Mouse (Mus musculus): Measurements from ENCODE around the gene Mical3. TPM values are rescaled to one million over a fixed set of nuclear protein-coding genes. Genes with fewer than 3 reads are reported as not detected.

Mical3 gene
- total RNA-seq, 1 experiment = 30.0 TPM

GRCm38 (mm10) chr6:121126202-121126601 lies 4.6 kb downstream of the Mical3 start:
- peaks cover 1 to 3% of the 10 kb centered on the region in 2 experiments; a peak in 1 of 4 replicates for H3K4me1 ChIP-seq (ENCODE audit: control insufficient read depth in 2 of 2, insufficient read depth in 2 of 2, low read length in 2 of 2, poor library complexity in 1 of 2)
- no peak overlapping the region for H3K9ac ChIP-seq (ENCODE audit: insufficient read depth, low read depth, low read length, poor library complexity, severe bottlenecking)
- H3K27ac ChIP-seq (ENCODE audit: insufficient read depth, low read depth, low read length, poor library complexity, severe bottlenecking) = no peak overlapping the region
- in situ Hi-C loops (cut with MboI; ENCODE audit: low sequenced_read_pairs in 2 of 2, unreplicated experiment in 2 of 2) = no loop called here
- H3K36me3 ChIP-seq (ENCODE audit: control insufficient read depth, insufficient read depth, low read length, poor library complexity, severe bottlenecking) = no peaks in the 10 kb centered on the region
- DNase-seq (ENCODE audit: low read depth, low spot score) = no peak
- TF ChIP-seq MAFK (IDR thresholded peaks at IDR 0.05; ENCODE audit: insufficient read depth, low read depth, low read length) (no peak), ZC3H11A (IDR thresholded peaks at IDR 0.05; ENCODE audit: borderline replicate concordance, low read depth, low read length) (no peak), ZNF384 (IDR thresholded peaks at IDR 0.05; ENCODE audit: low read depth, low read length) (no peak), CHD2 (IDR thresholded peaks at IDR 0.05; ENCODE audit: low read depth, low read length) (no peak), HCFC1 (IDR thresholded peaks at IDR 0.05; ENCODE audit: borderline replicate concordance, insufficient read depth, low read length) (no peak)
- H3K9me3 ChIP-seq (ENCODE audit: control insufficient read depth, insufficient read depth, low read depth, low read length) = no peaks in the 10 kb centered on the region
- H3K4me3 ChIP-seq (ENCODE audit: insufficient read depth in 1 of 2, low read depth in 1 of 2, low read length in 2 of 2, poor library complexity in 1 of 2, severe bottlenecking in 1 of 2) = no peak overlapping the region

- H3K27ac ChIP-seq (ENCODE audit: insufficient read depth, low read depth, low read length, poor library complexity, severe bottlenecking) = no peak overlapping the region
- no peak for DNase-seq (ENCODE audit: low read depth, low spot score)
- no peaks in the 10 kb centered on the region for H3K4me1 ChIP-seq (ENCODE audit: control insufficient read depth in 2 of 2, insufficient read depth in 2 of 2, low read length in 2 of 2, poor library complexity in 1 of 2)
- no peak overlapping the region for H3K9ac ChIP-seq (ENCODE audit: insufficient read depth, low read depth, low read length, poor library complexity, severe bottlenecking)
- H3K9me3 ChIP-seq (ENCODE audit: control insufficient read depth, insufficient read depth, low read depth, low read length) = no peaks in the 10 kb centered on the region
- no peak overlapping the region for H3K4me3 ChIP-seq (ENCODE audit: insufficient read depth in 1 of 2, low read depth in 1 of 2, low read length in 2 of 2, poor library complexity in 1 of 2, severe bottlenecking in 1 of 2)
- in situ Hi-C loops (cut with MboI; ENCODE audit: low sequenced_read_pairs in 2 of 2, unreplicated experiment in 2 of 2) = no loop called here
- TF ChIP-seq ZC3H11A (IDR thresholded peaks at IDR 0.05; ENCODE audit: borderline replicate concordance, low read depth, low read length) (no peak), HCFC1 (IDR thresholded peaks at IDR 0.05; ENCODE audit: borderline replicate concordance, insufficient read depth, low read length) (no peak), ZNF384 (IDR thresholded peaks at IDR 0.05; ENCODE audit: low read depth, low read length) (no peak), MAFK (IDR thresholded peaks at IDR 0.05; ENCODE audit: insufficient read depth, low read depth, low read length) (no peak), CHD2 (IDR thresholded peaks at IDR 0.05; ENCODE audit: low read depth, low read length) (no peak)
- H3K36me3 ChIP-seq (ENCODE audit: control insufficient read depth, insufficient read depth, low read length, poor library complexity, severe bottlenecking) = no peaks in the 10 kb centered on the region
Observed at GRCm38 (mm10) chr6:121122739-121123241, 8.0 kb downstream of the Mical3 start.

GRCm38 (mm10) chr6:121120776-121121175 lies 10.0 kb downstream of the Mical3 start:
- Histone ChIP-seq H3K4me3 (ENCODE audit: insufficient read depth in 1 of 2, low read depth in 1 of 2, low read length in 2 of 2, poor library complexity in 1 of 2, severe bottlenecking in 1 of 2) (no peak overlapping the region), H3K36me3 (ENCODE audit: control insufficient read depth, insufficient read depth, low read length, poor library complexity, severe bottlenecking) (no peaks in the 10 kb centered on the region), H3K4me1 (ENCODE audit: control insufficient read depth in 2 of 2, insufficient read depth in 2 of 2, low read length in 2 of 2, poor library complexity in 1 of 2) (no peaks in the 10 kb centered on the region), H3K9me3 (ENCODE audit: control insufficient read depth, insufficient read depth, low read depth, low read length) (no peaks in the 10 kb centered on the region), H3K9ac (ENCODE audit: insufficient read depth, low read depth, low read length, poor library complexity, severe bottlenecking) (no peak overlapping the region), H3K27ac (ENCODE audit: insufficient read depth, low read depth, low read length, poor library complexity, severe bottlenecking) (no peak overlapping the region)
- DNase-seq (ENCODE audit: low read depth, low spot score) = no peak
- TF ChIP-seq MAFK (IDR thresholded peaks at IDR 0.05; ENCODE audit: insufficient read depth, low read depth, low read length) (no peak), ZNF384 (IDR thresholded peaks at IDR 0.05; ENCODE audit: low read depth, low read length) (no peak), ZC3H11A (IDR thresholded peaks at IDR 0.05; ENCODE audit: borderline replicate concordance, low read depth, low read length) (no peak), CHD2 (IDR thresholded peaks at IDR 0.05; ENCODE audit: low read depth, low read length) (no peak), HCFC1 (IDR thresholded peaks at IDR 0.05; ENCODE audit: borderline replicate concordance, insufficient read depth, low read length) (no peak)
- in situ Hi-C loops (cut with MboI; ENCODE audit: low sequenced_read_pairs in 2 of 2, unreplicated experiment in 2 of 2) = no loop called here

- in situ Hi-C loops (cut with MboI; ENCODE audit: low sequenced_read_pairs in 2 of 2, unreplicated experiment in 2 of 2) = no loop called here
- Histone ChIP-seq H3K27ac (ENCODE audit: insufficient read depth, low read depth, low read length, poor library complexity, severe bottlenecking) (no peak overlapping the region), H3K9me3 (ENCODE audit: control insufficient read depth, insufficient read depth, low read depth, low read length) (no peaks in the 10 kb centered on the region), H3K9ac (ENCODE audit: insufficient read depth, low read depth, low read length, poor library complexity, severe bottlenecking) (no peak overlapping the region), H3K4me3 (ENCODE audit: insufficient read depth in 1 of 2, low read depth in 1 of 2, low read length in 2 of 2, poor library complexity in 1 of 2, severe bottlenecking in 1 of 2) (no peak overlapping the region), H3K4me1 (ENCODE audit: control insufficient read depth in 2 of 2, insufficient read depth in 2 of 2, low read length in 2 of 2, poor library complexity in 1 of 2) (no peaks in the 10 kb centered on the region), H3K36me3 (ENCODE audit: control insufficient read depth, insufficient read depth, low read length, poor library complexity, severe bottlenecking) (no peaks in the 10 kb centered on the region)
- DNase-seq (ENCODE audit: low read depth, low spot score) = no peak
- TF ChIP-seq HCFC1 (IDR thresholded peaks at IDR 0.05; ENCODE audit: borderline replicate concordance, insufficient read depth, low read length) = no peak
- TF ChIP-seq ZNF384 (IDR thresholded peaks at IDR 0.05; ENCODE audit: low read depth, low read length) = no peak
- TF ChIP-seq CHD2 (IDR thresholded peaks at IDR 0.05; ENCODE audit: low read depth, low read length) = no peak
- TF ChIP-seq ZC3H11A (IDR thresholded peaks at IDR 0.05; ENCODE audit: borderline replicate concordance, low read depth, low read length) = no peak
- no peak for TF ChIP-seq MAFK (IDR thresholded peaks at IDR 0.05; ENCODE audit: insufficient read depth, low read depth, low read length)
Observed at GRCm38 (mm10) chr6:121117971-121118755, 12.6 kb downstream of the Mical3 start.

All from ES-E14 (cell line).